In the genomic region with DNA sequence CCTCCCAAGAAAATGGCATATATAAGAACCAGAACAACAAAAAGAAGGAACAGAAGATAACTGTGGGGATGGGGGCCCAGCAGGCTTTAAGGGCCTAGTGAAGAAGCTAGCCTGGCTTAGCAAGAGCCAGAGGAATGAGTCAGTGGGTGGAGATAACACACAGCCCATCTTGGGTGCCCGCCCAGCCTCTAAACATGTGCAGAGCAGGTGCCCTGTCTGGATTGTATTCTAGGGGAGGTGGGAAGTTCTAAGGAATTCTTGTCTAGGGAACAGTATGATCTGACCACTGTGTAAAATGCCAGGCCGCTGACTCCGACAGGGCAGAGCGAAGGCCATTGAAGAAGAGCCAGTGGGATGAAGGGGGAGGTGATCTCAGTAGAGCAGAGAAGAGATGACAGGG, we compare ENCODE assay signal across 17 mouse cellular contexts. TPM values are rescaled to one million over a fixed set of nuclear protein-coding genes. Genes with fewer than 3 reads are reported as not detected.
"Had no signal": no experiment of that assay in that cellular context is flagged by ENCODE, and none has a peak within 500 bp of the region (broad histone marks: within the 10 kb centered on the region; RNA-seq: fewer than 3 reads in every experiment).

No protein-coding gene starts in this region.

- ATAC-seq: liver, postnatal 0 days; midbrain, embryonic 13.5 days had no signal

- H3K4me3 ChIP-seq: layer of hippocampus, adult 2 months; limb, embryonic 12.5 days; liver, embryonic 13.5 days; lung, embryonic 15.5 days; megakaryocyte, embryonic 14.5 days; midbrain, embryonic 13.5 days; myocyte; neural tube, embryonic 15.5 days had no signal

- H3K27ac ChIP-seq: layer of hippocampus, adult 2 months; limb, embryonic 12.5 days; liver, embryonic 13.5 days; lung, embryonic 15.5 days; macrophage; midbrain, embryonic 13.5 days; neural tube, embryonic 15.5 days; stomach, postnatal 0 days had no signal

- H3K9me3 ChIP-seq: limb, embryonic 12.5 days; liver, embryonic 13.5 days; lung, embryonic 15.5 days; midbrain, embryonic 13.5 days; neural tube, embryonic 15.5 days had no signal

- H3K27me3 ChIP-seq: limb, embryonic 12.5 days; liver, embryonic 13.5 days; lung, embryonic 15.5 days; megakaryocyte, embryonic 14.5 days; neural tube, embryonic 15.5 days had no signal

- DNase-seq: kidney, postnatal 4 days; liver; liver, embryonic 13.5 days; liver, postnatal 0 days; lung, postnatal 14 days; thymus, postnatal 4 days had no signal

- H3K4me1 ChIP-seq: liver, embryonic 13.5 days; lung, embryonic 15.5 days; megakaryocyte, embryonic 14.5 days; neural tube, embryonic 15.5 days had no signal

- H3K9ac ChIP-seq: limb, embryonic 12.5 days; liver, embryonic 13.5 days; liver, postnatal 0 days; lung, embryonic 15.5 days; midbrain, embryonic 13.5 days; neural tube, embryonic 15.5 days had no signal

- H3K4me2 ChIP-seq: limb, embryonic 12.5 days; liver, embryonic 13.5 days; lung, embryonic 15.5 days; midbrain, embryonic 13.5 days; neural tube, embryonic 15.5 days had no signal

- H3K36me3 ChIP-seq: limb, embryonic 12.5 days; liver, embryonic 13.5 days; lung, embryonic 15.5 days; midbrain, embryonic 13.5 days; neural tube, embryonic 15.5 days had no signal

RNA-seq across cellular contexts. Expression of gene Lrtm1, which starts 5.2 kb away (rescaled TPM):
- total RNA-seq: layer of hippocampus, adult 2 months; layer of hippocampus, postnatal 10 days; left cerebral cortex, postnatal 36 days had no signal
- polyA plus RNA-seq: lung, embryonic 15.5 days; macrophage; stomach, postnatal 0 days had no signal
